30 mouse cellular contexts compared by ENCODE assay signal in the genomic region with DNA sequence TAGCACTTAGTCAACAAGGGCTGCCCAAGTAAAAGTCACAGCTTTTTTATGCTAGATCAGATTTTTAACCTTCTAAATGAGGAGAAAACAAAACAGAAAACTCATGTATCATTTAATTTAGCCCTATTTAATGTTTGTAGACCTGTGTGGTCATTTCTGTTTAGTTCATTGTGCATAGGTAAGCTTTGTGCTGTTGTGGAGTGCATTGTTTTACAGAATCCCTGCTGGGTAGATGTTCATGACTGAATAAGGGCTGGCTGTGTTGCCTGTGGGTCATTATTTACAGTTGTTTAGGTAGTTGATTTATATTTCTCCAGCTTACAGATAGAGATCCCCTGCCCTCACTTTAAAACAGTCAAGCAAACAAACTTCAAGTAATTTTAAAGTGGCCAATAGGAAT. TPM values are rescaled to one million over a fixed set of nuclear protein-coding genes. Genes with fewer than 3 reads are reported as not detected.
"Had no signal": no experiment of that assay in that cellular context is flagged by ENCODE, and none has a peak within 500 bp of the region (broad histone marks: within the 10 kb centered on the region; RNA-seq: fewer than 3 reads in every experiment).

No protein-coding gene starts in this region.

- H3K36me3 ChIP-seq: heart, embryonic 13.5 days; heart, embryonic 15.5 days; hindbrain, embryonic 13.5 days; hindbrain, embryonic 15.5 days; kidney, embryonic 15.5 days; limb, embryonic 13.5 days; limb, embryonic 15.5 days; liver, embryonic 12.5 days had no signal

- H3K4me3 ChIP-seq: heart, adult 2 months; heart, embryonic 13.5 days; heart, embryonic 15.5 days; hindbrain, embryonic 13.5 days; hindbrain, embryonic 15.5 days; kidney, embryonic 15.5 days; limb, embryonic 13.5 days; limb, embryonic 15.5 days; liver, embryonic 12.5 days had no signal

- DNase-seq: gastrocnemius, postnatal 14 days; gastrocnemius, postnatal 36 days; heart, adult 2 months; heart, postnatal 14 days; heart, postnatal 36 days; kidney, adult 11 months; kidney, adult 2 months; kidney, adult 9 months; kidney, postnatal 14 days; kidney, postnatal 36 days; layer of hippocampus, adult 9-11 months; layer of hippocampus, postnatal 36 days; left cerebral cortex, postnatal 4 days had no signal

- H3K4me1 ChIP-seq: heart, embryonic 13.5 days; heart, embryonic 15.5 days; hindbrain, embryonic 13.5 days; kidney, embryonic 15.5 days; limb, embryonic 15.5 days had no signal

- ATAC-seq: hindbrain, postnatal 0 days; intestine, embryonic 16.5 days; liver, embryonic 12.5 days had no signal

- H3K9me3 ChIP-seq: heart, embryonic 13.5 days; heart, embryonic 15.5 days; hindbrain, embryonic 13.5 days; hindbrain, embryonic 15.5 days; kidney, embryonic 15.5 days; limb, embryonic 13.5 days; limb, embryonic 15.5 days; liver, embryonic 12.5 days had no signal

- H3K27ac ChIP-seq: heart, adult 2 months; heart, embryonic 13.5 days; heart, embryonic 15.5 days; hindbrain, embryonic 13.5 days; hindbrain, embryonic 15.5 days; hindbrain, postnatal 0 days; kidney, embryonic 15.5 days; kidney, postnatal 0 days; limb, embryonic 13.5 days; limb, embryonic 15.5 days; liver, embryonic 12.5 days; liver, embryonic 14.5 days had no signal

- H3K9ac ChIP-seq: heart, embryonic 13.5 days; heart, embryonic 15.5 days; hindbrain, embryonic 13.5 days; hindbrain, embryonic 15.5 days; kidney, embryonic 15.5 days; limb, embryonic 13.5 days; limb, embryonic 15.5 days; liver, embryonic 12.5 days; liver, embryonic 14.5 days had no signal

- H3K4me2 ChIP-seq: heart, embryonic 11.5 days; heart, embryonic 13.5 days; heart, embryonic 15.5 days; hindbrain, embryonic 13.5 days; hindbrain, embryonic 15.5 days; kidney, embryonic 15.5 days; limb, embryonic 13.5 days; limb, embryonic 15.5 days; liver, embryonic 12.5 days had no signal

- H3K27me3 ChIP-seq: heart, embryonic 13.5 days; heart, embryonic 15.5 days; hindbrain, embryonic 13.5 days; hindbrain, embryonic 15.5 days; kidney, embryonic 15.5 days; limb, embryonic 13.5 days; limb, embryonic 15.5 days; liver, embryonic 12.5 days had no signal

RNA-seq across cellular contexts. Expression of a gene that starts 50.4 kb away (rescaled TPM):
- polyA plus RNA-seq: gonadal fat pad, adult 2 months; heart, adult 2 months; hindbrain, embryonic 11.5 days; intestine, embryonic 16.5 days; kidney, embryonic 15.5 days; large intestine, adult 2 months; liver, adult 2 months; liver, embryonic 12.5 days had no signal
